In genomic region chr4:64207118-64207868, GRCm38 (mm10) we compare ENCODE assay signal across 16 mouse cellular contexts.
DNase-seq lines count a peak whose midpoint lies in the region; ATAC-seq and TF ChIP-seq lines count a peak whose summit lies in the region.
"Had no signal": no experiment of that assay in that cellular context is flagged by ENCODE, and none has a peak within 500 bp of the region (broad histone marks: within the 10 kb centered on the region; RNA-seq: fewer than 3 reads in every experiment).

No protein-coding gene starts in this region.

- H3K4me1 ChIP-seq in embryonic facial prominence, embryonic 13.5 days, result peaks cover 9% of the 10 kb centered on the region
- H3K4me1 ChIP-seq in embryonic facial prominence, embryonic 10.5 days, result peaks cover 7% of the 10 kb centered on the region; the same call in 1 of the 2 replicates
- no peaks in the 10 kb centered on the region for H3K4me1 ChIP-seq in forebrain, embryonic 14.5 days (ENCODE audit: control insufficient read depth, insufficient read depth, low read length)
- peaks cover 9% of the 10 kb centered on the region; the same call in 1 of the 2 replicates for H3K4me1 ChIP-seq in midbrain, embryonic 12.5 days
- H3K4me1 ChIP-seq in stomach, postnatal 0 days (replicated peaks; ENCODE audit: control insufficient read depth, insufficient read depth), result no peaks in the 10 kb centered on the region
- H3K4me1 ChIP-seq: heart, embryonic 12.5 days; megakaryocyte, embryonic 14.5 days had no signal

- 33% methylated on average over 8 of the region's 8 CpGs for WGBS in embryonic facial prominence, embryonic 13.5 days
- WGBS in embryonic facial prominence, embryonic 10.5 days, result 39% methylated on average over 8 of the region's 8 CpGs
- WGBS in forebrain, embryonic 14.5 days, result 8% methylated on average over 8 of the region's 8 CpGs
- WGBS in midbrain, embryonic 12.5 days, result 30% methylated on average over 8 of the region's 8 CpGs
- WGBS in stomach, postnatal 0 days, result 62% methylated on average over 8 of the region's 8 CpGs

- no peak overlapping the region for H3K4me2 ChIP-seq in embryonic facial prominence, embryonic 13.5 days
- no peak overlapping the region for H3K4me2 ChIP-seq in forebrain, embryonic 14.5 days (ENCODE audit: low read length)
- H3K4me2 ChIP-seq in midbrain, embryonic 12.5 days (replicated peaks), result no peak overlapping the region
- no peak overlapping the region for H3K4me2 ChIP-seq in stomach, postnatal 0 days (replicated peaks; ENCODE audit: low read depth)
- H3K4me2 ChIP-seq: heart, embryonic 12.5 days; lung, embryonic 14.5 days had no signal

- H3K9me3 ChIP-seq in embryonic facial prominence, embryonic 13.5 days, result no peaks in the 10 kb centered on the region
- H3K9me3 ChIP-seq in embryonic facial prominence, embryonic 10.5 days, result no peaks in the 10 kb centered on the region; the same call in 1 of the 2 replicates
- H3K9me3 ChIP-seq in forebrain, embryonic 14.5 days (replicated peaks; ENCODE audit: control insufficient read depth, low read length), result no peaks in the 10 kb centered on the region
- no peaks in the 10 kb centered on the region for H3K9me3 ChIP-seq in midbrain, embryonic 12.5 days
- H3K9me3 ChIP-seq in stomach, postnatal 0 days (ENCODE audit: control insufficient read depth, low read length), result no peaks in the 10 kb centered on the region
- H3K9me3 ChIP-seq: megakaryocyte, embryonic 14.5 days had no signal

- no peak for TF ChIP-seq CTCF in stomach, postnatal 0 days (IDR thresholded peaks at IDR 0.05; ENCODE audit: low read depth)

- H3K9ac ChIP-seq in embryonic facial prominence, embryonic 13.5 days, result no peak overlapping the region
- no peak overlapping the region for H3K9ac ChIP-seq in forebrain, embryonic 14.5 days (ENCODE audit: low read length)
- no peak overlapping the region for H3K9ac ChIP-seq in midbrain, embryonic 12.5 days (replicated peaks)
- no peak overlapping the region for H3K9ac ChIP-seq in stomach, postnatal 0 days (ENCODE audit: low read length)
- H3K9ac ChIP-seq: heart, embryonic 12.5 days; lung, embryonic 14.5 days had no signal

- DNase-seq in embryonic facial prominence, embryonic 10.5 days (ENCODE audit: low spot score), result no peak
- peak; percentile 48 for DNase-seq in R1 (ENCODE audit: low read depth, low spot score)
- peak; percentile 88 for DNase-seq in forebrain, embryonic 14.5 days (ENCODE audit: low spot score)
- no peak for DNase-seq in stomach, postnatal 0 days (ENCODE audit: low spot score)
- DNase-seq in adrenal gland, postnatal 14 days, result no peak
- DNase-seq: cerebellum, adult 11-12 months; gastrocnemius, postnatal 36 days; heart, postnatal 4 days; kidney, adult 8-10 months; lung, embryonic 14.5 days; thymus, postnatal 36 days had no signal

- peak overlapping the region; percentile 45; the same call in 1 of the 2 replicates for H3K27ac ChIP-seq in embryonic facial prominence, embryonic 13.5 days
- no peak overlapping the region for H3K27ac ChIP-seq in embryonic facial prominence, embryonic 10.5 days (replicated peaks)
- 0 out of 2 replicates have a peak overlapping the region, but pooled peaks have one; percentile 28 for H3K27ac ChIP-seq in forebrain, embryonic 14.5 days (ENCODE audit: low read depth, low read length)
- H3K27ac ChIP-seq in midbrain, embryonic 12.5 days (replicated peaks), result no peak overlapping the region; the same call in 1 of the 2 replicates
- no peak overlapping the region for H3K27ac ChIP-seq in stomach, postnatal 0 days (replicated peaks)

- 0 out of 2 replicates have a peak, but pooled peaks have one; percentile 32 for ATAC-seq in embryonic facial prominence, embryonic 13.5 days (ENCODE audit: insufficient number of reproducible peaks, insufficient read depth, low FRiP score, low TSS enrichment, low read depth)
- ATAC-seq in forebrain, embryonic 14.5 days, result peak; percentile 98
- peak; percentile 89 for ATAC-seq in midbrain, embryonic 12.5 days (ENCODE audit: low FRiP score, low read depth)
- no peak for ATAC-seq in stomach, postnatal 0 days (ENCODE audit: low FRiP score, low TSS enrichment)
- no peak for ATAC-seq in erythroid progenitor cell, adult 5-6 weeks (replicated peaks; ENCODE audit: low FRiP score, poor library complexity, severe bottlenecking)

- no peaks in the 10 kb centered on the region for H3K36me3 ChIP-seq in embryonic facial prominence, embryonic 13.5 days
- no peaks in the 10 kb centered on the region for H3K36me3 ChIP-seq in embryonic facial prominence, embryonic 10.5 days (replicated peaks)
- H3K36me3 ChIP-seq in forebrain, embryonic 14.5 days (ENCODE audit: control insufficient read depth, insufficient read depth, low read length), result no peaks in the 10 kb centered on the region
- H3K36me3 ChIP-seq in midbrain, embryonic 12.5 days, result no peaks in the 10 kb centered on the region
- no peaks in the 10 kb centered on the region for H3K36me3 ChIP-seq in stomach, postnatal 0 days (ENCODE audit: control insufficient read depth, insufficient read depth, low read length)
- H3K36me3 ChIP-seq: heart, embryonic 12.5 days had no signal

- no peak for TF ChIP-seq EP300 in stomach, postnatal 0 days (optimal IDR thresholded peaks at IDR 0.05)

- no peak overlapping the region for H3K4me3 ChIP-seq in embryonic facial prominence, embryonic 13.5 days
- no peak overlapping the region for H3K4me3 ChIP-seq in embryonic facial prominence, embryonic 10.5 days
- H3K4me3 ChIP-seq in forebrain, embryonic 14.5 days (ENCODE audit: low read depth, low read length), result no peak overlapping the region
- H3K4me3 ChIP-seq in midbrain, embryonic 12.5 days, result no peak overlapping the region
- no peak overlapping the region for H3K4me3 ChIP-seq in stomach, postnatal 0 days (ENCODE audit: low read depth, low read length)
- H3K4me3 ChIP-seq: heart, embryonic 12.5 days; megakaryocyte, embryonic 14.5 days had no signal

- H3K27me3 ChIP-seq in embryonic facial prominence, embryonic 13.5 days, result no peaks in the 10 kb centered on the region
- no peaks in the 10 kb centered on the region for H3K27me3 ChIP-seq in embryonic facial prominence, embryonic 10.5 days (replicated peaks; ENCODE audit: low read depth, poor library complexity, severe bottlenecking)
- H3K27me3 ChIP-seq in forebrain, embryonic 14.5 days (replicated peaks; ENCODE audit: control insufficient read depth, insufficient read depth, low read length), result no peaks in the 10 kb centered on the region
- H3K27me3 ChIP-seq in midbrain, embryonic 12.5 days, result no peaks in the 10 kb centered on the region
- no peaks in the 10 kb centered on the region for H3K27me3 ChIP-seq in stomach, postnatal 0 days (ENCODE audit: control insufficient read depth, insufficient read depth, low read length)
- H3K27me3 ChIP-seq: heart, embryonic 12.5 days; megakaryocyte, embryonic 14.5 days had no signal

Comparison
In these comparisons a context has a peak if more than half of its experiments do, and no peak if none do; other contexts are left out.
1. H3K27ac ChIP-seq: peak in embryonic facial prominence, embryonic 13.5 days (single experiment) and forebrain, embryonic 14.5 days (single experiment); none in embryonic facial prominence, embryonic 10.5 days (single experiment), midbrain, embryonic 12.5 days (single experiment) and stomach, postnatal 0 days (single experiment).
2. ATAC-seq: peak in embryonic facial prominence, embryonic 13.5 days (single experiment), forebrain, embryonic 14.5 days (single experiment) and midbrain, embryonic 12.5 days (single experiment); none in stomach, postnatal 0 days (single experiment) and erythroid progenitor cell, adult 5-6 weeks (single experiment).
3. DNase-seq: peak in R1 (single experiment) and forebrain, embryonic 14.5 days (single experiment); none in embryonic facial prominence, embryonic 10.5 days (single experiment), stomach, postnatal 0 days (single experiment) and adrenal gland, postnatal 14 days (single experiment).